Mouse (Mus musculus) regulatory T cell (primary cell): ENCODE results near the gene Taok1.
"Not testable (repeated sequence)": the region's sequence is repeated elsewhere in the genome, so short reads cannot be mapped to it uniquely, and the experiment has no call there.

ENCODE experiments used
- in situ Hi-C: fragments of 300-600 bp; cut with MboI, MseI; formaldehyde crosslinking; loops from one replicate; pipeline ENCODE4 v1.15.1; 2025; ENCODE audit warnings: high pct_unique_total_duplicates

The Taok1 gene

DNA sequence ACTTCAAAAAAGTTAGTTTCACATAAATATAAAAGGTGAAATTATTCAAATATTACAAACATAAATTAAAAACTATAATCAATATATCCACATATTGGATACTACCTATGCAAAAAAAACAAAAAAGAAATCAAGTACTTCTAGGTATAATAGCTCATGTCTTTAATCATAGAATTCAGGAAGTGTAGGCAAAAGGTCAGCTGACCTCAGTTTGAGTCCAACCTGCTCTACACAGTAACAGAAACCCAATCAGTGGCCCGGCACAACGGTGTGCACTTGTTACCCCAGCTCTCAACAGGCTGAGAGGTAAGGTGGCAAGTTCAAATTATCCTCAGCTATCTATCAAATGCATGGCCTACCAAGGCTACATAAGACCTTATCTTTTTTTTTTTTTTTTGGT is 16.8 kb downstream of the Taok1 start:
- in situ Hi-C loops, result no loop called here

DNA sequence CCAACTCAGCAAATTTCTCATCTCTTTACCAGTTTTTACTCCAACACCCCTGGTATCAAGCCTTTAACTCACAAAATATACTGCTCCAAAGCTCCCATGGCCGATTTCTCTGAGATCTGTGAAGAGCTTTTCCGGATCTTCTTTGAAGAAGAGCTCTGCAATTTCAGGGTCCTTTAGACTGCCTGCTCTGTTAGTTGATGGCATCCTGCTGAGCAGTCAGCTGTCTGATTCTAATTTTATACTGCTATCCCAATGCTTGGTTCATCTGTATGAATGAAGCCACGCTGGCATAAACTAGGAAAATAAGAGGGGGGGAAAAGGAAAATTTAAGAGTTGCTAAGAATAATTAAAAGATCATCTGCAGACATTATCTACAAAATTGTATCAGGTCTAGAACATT is 22.4 kb downstream of the Taok1 start:
- in situ Hi-C loops, result loop anchor here (5.0 kb wide), 1 partner anchor 43 kb away; no protein-coding TSS in a partner anchor

DNA sequence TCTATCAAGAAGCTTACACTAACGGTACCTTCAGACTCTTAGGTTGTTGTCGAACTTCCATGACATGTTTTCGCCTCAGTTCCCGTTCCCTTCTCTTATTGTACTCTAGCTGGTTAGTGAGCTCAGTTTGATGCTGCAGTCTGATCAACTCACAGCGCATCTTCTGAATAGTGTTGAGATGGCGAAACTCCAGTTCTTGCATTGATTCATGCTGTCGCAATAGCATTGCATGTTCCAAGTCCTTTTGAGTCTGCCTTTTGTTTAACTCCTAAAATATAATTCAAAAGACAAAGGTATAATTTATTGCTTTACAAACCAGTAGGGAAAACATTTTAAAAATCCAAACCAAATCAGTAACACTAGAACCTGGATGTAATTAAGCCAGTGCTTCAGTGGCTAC is 62.4 kb downstream of the Taok1 start:
- in situ Hi-C loops, result no loop called here

DNA sequence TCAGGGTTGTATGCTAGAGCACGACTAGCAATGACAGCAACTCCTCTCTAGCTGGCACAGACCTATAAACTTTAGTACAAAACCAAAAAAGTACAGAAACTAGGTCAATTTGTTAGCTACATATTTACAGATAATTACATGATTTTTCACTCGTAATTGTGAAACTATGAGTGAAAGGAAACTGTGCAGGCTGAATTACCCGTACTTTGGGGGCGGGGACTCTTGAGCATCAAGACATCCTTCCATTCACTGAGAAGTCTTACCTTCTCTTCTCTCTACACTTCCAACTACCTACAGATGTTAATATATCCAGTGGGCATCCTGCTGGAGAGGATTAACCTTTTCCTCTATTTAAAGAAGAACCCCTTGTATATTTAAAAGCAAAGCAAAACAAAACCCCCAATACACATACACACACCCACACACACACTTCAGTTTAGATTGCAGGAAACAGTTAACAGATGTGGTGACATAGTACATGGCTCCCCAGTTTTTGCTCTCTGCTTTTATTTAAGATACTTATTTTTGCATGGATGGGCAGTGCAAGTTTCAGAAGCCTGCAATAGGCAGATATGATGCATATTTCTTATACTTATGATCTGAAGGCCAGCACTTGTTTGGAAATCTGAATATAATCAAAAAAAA is 75.3 kb downstream of the Taok1 start:
- in situ Hi-C loops, result no loop called here

DNA sequence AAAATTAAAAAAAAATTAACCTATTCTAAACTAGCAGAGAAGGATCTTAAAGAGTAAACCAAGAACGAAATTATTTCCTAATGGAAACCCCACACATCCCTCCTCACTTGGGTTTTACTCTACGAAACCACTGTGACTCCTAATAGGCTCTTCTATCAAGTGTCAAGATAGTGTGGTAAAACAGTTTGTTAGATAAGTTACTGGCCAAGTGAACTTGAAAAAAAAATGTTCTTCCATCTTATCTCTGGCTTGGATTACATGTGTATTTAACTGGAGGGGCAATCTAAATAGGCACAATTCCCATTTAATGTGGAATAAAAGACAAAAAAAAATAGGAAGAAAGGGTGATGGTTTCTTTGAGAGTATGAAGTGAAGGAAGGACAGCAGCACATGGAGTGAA is 76.8 kb downstream of the Taok1 start:
- in situ Hi-C loops, result no loop called here

DNA sequence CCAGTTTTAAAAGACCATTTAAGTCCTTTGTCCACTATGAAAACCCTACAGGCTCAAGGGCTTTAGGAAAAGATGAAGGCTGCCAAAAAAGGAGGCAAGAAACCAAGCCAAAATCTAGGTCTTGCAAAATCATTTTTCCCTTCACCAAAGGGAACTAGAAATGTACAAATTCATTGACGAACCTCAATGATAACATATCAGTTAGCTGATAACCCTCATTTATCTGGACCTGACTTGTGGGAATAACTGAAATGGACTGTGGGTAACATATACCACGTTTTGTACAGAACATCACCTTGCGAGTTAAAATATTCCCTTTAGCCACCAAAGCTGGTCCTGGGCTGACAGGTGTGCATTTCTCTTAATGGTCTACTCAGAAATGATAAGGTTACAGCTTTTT is 78.0 kb downstream of the Taok1 start:
- in situ Hi-C loops, result no loop called here

DNA sequence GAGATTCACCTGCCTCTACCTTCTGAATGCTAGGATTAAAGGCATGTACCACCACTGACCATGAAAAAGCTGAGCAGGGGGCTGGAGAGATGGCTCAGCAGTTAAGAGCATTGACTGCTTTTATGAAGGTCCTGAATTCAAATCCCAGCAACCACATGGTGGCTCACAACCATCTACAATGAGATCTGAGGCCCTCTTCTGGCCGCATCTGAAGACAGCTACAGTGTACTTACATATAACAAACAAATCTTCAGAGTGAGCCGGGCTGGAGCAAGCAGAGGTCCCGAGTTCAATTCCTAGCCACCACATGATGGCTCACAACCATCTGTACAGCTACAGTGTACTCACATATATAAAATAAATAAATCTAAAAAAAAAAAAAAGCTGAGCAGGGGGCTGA is 79.2 kb downstream of the Taok1 start:
- in situ Hi-C loops, result not testable (repeated sequence)

DNA sequence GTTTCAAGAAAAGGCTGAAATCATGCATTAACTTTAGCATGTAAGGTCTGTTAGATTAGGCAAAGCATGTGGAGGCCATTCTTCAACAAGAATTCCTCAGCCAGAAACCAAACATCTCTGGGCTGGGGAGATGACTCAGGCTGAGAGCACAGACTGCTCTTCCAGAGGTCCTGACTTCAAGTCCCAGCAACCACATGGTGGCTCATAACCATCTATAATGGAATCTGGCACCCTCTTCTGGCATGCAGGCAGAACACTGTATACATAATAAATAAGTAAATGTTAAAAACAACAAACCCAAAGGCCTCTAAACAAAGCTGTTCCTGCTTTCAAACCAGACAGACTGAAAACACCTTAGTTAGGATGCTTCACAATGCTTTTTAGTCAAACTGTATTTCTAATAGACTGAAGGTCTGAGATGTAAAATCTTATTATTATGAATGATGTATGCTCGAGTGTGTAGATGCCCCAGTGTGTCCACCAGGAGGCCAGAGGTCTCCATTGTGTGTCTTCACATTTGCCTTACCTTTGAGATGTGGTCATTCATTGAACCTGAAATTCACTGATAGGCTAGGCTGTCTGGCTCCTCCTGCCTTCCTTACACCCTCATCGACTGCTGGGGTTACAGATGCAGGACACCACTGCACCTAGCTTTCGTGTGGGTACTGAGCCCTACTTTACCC is 81.7 kb downstream of the Taok1 start:
- in situ Hi-C loops, result no loop called here

DNA sequence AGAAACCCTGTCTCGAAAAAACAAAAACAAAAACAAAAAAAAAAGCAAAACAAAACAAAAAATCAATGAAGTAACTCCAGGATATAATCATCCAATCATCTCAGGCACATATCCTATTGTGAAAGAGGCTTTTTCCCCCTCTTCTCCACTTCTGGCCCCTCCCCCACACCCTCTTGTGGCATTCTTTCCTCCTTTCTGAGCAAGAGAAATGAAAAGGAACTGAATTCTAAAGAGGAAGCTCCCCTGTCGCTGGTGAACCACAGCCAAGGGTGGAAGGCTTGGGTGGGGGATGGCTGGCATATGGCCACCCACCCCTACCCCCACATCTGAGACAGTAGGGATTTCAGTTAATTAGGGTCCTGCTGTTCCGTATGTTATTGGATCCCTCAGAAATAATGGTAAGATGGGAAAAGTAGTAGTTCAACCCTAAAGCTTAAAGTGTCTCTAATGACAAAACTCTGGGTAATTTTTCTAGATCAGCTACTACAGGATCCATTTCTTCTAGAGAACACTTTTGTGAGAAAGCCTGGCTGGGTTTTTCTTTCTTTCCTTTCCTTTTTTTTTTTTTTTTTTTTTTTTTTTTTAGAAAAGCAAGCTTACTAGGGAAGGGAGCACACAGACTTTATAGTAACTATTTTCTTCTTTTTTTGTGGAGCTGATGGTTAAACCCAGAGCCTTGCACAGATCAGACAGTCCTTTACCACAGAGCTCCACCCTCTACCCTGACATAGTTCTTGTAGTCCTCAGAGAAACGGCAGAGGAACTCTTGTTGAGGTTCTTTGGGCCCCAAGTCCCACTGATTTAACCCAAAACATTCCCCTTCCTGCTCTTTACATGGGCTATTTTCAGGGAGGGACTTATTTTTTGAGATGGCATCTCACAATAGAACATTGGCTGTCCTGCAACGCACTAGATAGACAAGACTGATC is 86.8 kb downstream of the Taok1 start:
- in situ Hi-C loops, result no loop called here

DNA sequence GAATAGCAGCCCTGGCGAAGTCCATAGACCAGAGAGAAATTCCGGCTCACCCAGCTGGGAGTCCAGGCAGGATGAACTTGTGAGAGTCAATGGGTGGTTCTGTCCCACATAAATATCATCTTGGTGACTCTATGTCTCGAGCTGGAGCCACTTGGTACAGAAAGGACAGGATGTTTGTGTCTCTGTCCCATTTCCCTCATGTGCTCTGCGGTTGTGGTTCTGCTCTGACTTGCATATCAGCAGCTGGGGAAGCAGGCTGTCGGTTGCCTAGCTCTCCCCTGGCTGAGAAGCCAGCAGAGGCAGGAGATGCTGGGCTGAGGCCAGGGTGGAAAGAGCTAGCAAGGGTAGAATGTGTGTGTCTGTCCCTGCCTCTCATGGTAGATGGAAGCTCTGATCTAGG is 88.6 kb downstream of the Taok1 start, which contains the start of gene Gm10392:
Gene Gm10392, minus strand, starts transcription at position 156 of the 400 bp plus-strand sequence.
- in situ Hi-C loops, result no loop called here

DNA sequence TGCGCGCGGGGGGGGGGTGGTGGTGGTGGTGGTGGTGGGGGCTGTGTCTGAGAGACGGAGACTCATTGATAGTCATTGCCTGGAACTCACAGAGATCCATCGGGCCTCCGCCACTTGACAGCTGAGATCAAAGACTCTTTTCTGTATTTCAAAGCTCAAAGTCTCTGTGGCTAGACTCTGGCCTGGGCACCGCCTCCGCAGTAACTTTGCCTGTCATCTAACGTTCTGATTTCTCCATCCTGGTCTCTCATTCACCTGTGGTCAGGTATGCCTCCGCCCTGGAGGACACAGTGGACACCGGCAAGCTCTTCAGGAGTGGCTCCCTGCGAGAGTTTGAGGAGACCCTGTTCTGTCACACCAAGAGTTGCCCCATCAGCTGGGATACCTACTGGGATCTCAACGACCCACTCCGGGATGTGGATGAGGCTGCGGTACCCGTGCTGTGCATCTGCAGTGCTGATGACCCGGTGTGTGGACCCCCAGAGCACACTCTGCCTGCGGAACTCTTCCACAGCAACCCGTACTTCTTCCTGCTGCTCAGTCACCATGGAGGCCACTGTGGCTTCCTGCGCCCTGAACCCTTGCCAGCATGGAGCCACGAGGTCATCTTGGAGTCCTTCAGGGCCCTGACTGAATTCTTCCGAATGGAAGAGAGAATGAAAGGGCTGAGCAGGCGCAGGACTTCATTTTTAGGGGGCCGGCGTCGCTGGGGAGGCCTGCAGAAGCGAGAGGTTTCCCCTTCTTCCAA is 89.4 kb downstream of the Taok1 start:
- in situ Hi-C loops, result no loop called here

DNA sequence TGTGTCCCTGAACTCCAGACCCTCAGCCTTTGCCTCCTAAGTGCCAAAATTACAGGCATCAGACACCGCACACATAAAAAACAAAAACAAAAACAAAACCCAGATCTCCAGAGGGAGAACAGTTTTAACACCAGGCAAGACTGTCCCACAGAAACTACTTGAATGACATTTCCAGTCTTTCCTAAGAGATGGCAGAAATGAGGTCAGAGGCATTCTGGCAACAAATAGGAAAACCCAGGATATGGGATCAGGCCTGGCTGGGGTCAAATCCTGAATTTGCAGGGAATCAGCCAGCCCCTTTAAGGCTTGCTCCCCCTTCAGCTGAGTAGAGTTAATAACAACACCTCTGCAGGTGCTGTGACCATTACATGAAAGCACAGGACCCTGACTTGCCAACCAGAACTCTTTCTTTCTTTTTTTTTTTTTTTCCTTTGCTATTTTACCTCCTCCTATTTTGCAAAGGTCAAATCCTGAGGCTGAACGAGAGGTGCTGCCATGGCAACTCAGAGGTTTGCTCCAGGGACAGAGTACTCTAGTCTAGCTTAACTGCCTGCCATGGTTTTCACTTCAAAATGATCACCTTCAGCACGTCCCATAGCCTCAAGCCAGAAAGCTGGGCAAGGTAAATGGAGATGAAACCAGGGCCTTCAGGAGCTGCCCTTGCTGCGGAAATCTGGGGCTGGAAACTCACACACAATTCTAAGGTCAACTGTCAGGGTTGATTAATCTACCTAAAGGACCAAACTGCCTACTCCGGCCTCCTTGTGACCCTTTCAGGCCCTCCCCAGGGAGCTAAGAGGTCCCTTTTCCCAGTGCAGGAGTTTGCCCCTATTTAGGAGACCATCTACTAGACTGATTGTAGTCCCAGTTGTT is 90.8 kb downstream of the Taok1 start:
- in situ Hi-C loops, result no loop called here

DNA sequence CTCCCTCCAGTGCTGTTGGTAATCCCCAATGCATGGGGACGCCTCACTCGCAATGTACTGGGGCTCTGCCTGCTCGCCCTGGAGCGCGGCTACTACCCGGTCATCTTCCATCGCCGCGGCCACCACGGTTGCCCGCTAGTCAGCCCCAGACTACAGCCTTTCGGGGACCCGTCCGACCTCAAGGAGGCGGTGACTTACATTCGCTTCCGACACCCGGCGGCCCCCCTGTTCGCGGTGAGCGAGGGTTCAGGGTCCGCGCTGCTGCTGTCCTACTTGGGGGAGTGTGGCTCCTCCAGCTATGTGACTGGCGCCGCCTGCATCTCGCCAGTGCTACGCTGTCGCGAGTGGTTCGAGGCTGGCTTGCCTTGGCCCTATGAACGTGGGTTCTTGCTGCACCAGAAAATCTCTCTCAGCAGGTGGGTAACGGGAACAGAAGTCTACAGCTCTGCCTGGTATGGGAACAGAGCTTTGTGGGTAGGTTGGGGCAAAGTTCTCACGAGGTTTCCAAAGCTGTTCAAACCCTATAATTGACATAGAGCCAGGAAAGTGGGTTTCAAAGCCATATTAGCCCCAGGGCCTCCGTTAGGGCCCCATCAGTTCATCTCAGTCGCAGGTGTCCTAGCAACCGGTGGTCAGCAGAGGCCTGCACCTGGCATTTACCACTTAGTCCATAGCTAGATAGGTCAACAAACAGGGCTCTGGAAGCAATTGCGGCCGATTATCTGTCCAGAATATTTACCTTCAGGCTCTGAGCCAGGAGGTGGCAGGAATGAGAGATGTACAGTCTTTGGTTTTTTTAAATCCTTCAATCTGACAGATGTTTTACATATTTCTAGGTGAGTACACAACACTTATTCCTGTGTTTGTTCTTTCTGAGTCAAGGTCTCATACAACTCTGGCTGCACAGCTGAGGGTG is 91.7 kb downstream of the Taok1 start, which contains the start of gene Trp53i13:
Gene Trp53i13, minus strand, starts transcription at position 344 of the 916 bp plus-strand sequence.
- in situ Hi-C loops, result no loop called here

DNA sequence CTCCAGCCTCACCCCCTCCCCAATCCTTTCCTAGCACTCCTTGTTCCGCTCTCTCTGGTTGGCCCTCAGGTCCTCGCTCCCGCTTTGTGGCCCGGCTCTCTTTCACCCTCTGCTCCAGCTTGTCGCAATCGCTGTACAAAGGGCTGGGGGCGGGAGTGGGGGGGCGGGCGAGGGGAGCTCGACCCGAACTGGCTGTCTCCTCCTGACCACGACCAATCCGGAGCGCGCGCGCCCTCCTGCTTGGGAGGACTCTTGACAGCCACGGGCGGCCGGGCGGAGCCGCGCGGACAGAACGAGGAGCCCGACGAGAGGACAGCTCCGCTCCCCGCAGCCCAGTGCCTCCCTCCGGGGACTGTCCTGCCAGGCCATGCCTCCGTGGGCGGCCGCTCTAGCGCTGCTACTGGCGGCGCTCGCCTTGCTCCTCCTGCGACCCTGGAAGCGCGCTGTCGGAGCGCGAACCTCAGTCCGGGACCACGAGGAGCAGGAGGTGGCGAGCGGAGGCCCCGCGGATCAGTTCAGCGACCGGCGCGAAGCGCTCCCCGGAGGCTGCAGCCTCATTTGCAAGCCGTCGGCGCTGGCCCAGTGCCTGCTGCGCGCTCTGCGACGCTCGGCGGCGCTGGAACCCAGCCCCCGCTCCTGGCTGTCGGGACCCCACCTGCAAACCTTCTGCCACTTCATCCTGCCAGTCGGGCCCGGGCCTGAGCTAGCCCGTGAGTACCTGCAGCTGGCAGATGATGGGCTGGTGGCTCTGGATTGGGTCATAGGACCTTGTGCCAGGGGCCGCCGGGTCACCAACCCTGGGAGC is 92.6 kb downstream of the Taok1 start, which contains the start of gene Abhd15:
Gene Abhd15, plus strand, starts transcription at position 290 of the 805 bp plus-strand sequence.
- in situ Hi-C loops, result no loop called here

DNA sequence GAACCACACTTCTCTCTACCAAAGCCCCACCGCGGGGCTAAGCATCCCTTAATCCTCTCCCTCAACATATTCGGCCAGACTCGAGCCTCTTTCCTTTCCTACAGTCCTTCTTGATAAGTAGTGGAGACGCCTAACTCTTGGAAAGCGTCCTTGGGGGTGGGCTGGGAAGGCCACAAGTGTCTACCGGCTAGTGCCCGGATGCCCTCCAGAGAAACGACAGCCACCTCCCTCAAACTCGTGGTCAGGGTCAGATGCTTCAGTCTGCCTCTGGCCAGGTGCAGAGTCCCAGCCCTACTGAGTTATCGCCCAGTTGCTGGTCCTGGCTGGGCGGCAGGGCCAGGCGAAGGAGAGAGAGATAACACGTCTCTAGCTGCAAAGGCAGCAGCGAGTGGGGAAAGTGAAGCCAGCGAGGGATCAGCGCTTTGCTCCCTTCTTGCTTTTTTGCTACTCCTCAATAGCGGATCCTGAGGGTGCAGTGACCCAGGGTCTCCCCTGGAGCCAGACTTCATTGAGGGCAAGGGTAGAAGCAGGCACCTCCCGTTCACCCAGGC is 93.3 kb downstream of the Taok1 start:
- in situ Hi-C loops, result no loop called here

DNA sequence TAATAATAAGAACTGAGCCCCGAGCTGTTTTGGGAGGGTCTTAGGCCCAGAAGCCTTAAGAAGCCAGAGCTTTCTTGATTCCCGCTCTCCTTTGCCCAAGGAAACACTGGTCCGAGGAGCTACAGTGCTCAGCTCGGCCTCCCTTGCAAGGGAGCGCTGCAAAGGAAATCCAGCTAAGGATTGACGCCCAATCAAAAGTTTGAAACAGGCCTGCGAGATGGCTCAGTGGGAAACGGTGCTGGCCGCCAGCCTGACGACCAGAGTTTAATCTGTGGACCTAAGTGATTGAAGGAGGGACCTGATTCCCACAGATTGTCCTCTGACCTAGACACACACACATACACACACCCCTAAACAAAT is 93.8 kb downstream of the Taok1 start:
- in situ Hi-C loops, result no loop called here

DNA sequence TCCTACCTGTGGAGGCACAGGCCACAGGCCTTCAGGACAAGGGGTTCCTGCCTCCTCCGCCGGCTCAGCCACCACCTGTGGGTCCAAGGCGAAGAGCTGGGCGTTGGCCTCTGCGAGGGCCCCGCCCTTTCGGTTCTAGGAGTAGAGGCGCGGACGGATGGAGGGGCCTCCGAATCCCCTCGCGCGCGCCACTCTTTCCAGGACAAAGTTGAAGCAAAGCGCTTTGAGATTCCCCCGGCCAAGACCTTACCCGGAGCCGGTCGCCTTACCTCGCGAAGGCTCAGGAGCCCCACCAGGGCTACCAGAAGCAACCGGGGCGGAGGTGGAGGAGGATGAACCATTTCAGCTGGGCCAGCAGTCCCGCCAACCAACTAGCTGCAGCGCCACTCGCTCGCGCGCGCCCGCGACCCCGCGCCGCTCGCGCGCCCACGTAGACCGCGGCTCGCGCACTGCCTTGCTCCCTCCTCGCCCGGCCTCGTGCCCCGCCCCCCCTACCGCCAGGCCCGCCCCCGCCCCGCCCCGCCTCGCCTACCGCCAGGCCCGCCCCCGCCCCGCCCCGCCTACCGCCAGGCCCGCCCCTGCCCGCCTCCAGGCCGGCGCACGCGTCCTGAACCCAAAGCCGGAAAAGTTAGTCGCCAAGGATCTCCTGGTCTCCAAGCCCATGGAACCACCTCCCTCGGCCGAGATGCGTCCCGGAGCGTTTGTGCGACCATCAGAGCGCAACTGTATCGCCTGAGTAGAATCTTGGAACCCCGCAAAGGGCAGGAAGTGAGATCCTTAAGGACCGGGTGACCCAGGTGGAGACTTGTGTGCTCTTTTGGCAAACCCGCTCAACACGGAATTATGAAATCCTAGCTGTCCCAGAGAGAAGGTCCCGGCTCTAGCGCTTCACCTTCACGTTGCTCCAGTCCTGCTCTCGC is 94.5 kb downstream of the Taok1 start:
- in situ Hi-C loops, result no loop called here
